22 mouse cellular contexts compared by ENCODE assay signal in the genomic region with DNA sequence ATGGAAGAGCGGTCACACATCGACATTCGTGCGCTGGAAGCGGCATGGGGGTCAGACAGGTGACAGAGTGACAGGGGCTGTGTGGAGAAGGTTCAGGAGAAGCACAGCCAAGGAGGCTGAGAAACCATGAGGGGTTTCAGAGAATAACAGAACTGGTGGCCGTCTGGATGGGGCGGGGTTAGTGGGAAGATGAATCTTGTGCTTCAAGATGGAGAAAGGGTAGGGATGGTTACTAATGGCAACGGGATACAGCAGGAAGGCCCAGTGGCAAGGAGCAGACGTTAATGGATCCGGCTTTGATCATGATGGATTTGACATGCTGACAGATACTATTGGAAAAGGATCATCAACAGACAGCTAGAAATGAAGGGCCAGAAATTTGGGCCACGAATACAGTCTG.
DNase-seq lines count a peak whose midpoint lies in the region; ATAC-seq and TF ChIP-seq lines count a peak whose summit lies in the region.
"Had no signal": no experiment of that assay in that cellular context is flagged by ENCODE, and none has a peak within 500 bp of the region (broad histone marks: within the 10 kb centered on the region; RNA-seq: fewer than 3 reads in every experiment).

No protein-coding gene starts in this region.

- H3K4me2 ChIP-seq in lung, embryonic 14.5 days: no peak overlapping the region
- H3K4me2 ChIP-seq in hindbrain, embryonic 13.5 days: no peak overlapping the region
- H3K4me2 ChIP-seq in hindbrain, embryonic 16.5 days (ENCODE audit: low read length): no peak overlapping the region
- H3K4me2 ChIP-seq: embryonic facial prominence, embryonic 13.5 days; forebrain, embryonic 12.5 days had no signal

- no peak overlapping the region for H3K27ac ChIP-seq in lung, embryonic 14.5 days (ENCODE audit: low read depth)
- H3K27ac ChIP-seq in hindbrain, embryonic 13.5 days: peak overlapping the region; percentile 44; the same call in 1 of the 2 replicates
- no peak overlapping the region for H3K27ac ChIP-seq in hindbrain, embryonic 16.5 days (ENCODE audit: low read depth, low read length)
- H3K27ac ChIP-seq: embryonic facial prominence, embryonic 13.5 days; forebrain, embryonic 12.5 days; heart, embryonic 10.5 days had no signal

- no peaks in the 10 kb centered on the region for H3K4me1 ChIP-seq in lung, embryonic 14.5 days (ENCODE audit: insufficient read depth)
- peaks cover 10% of the 10 kb centered on the region for H3K4me1 ChIP-seq in hindbrain, embryonic 13.5 days (replicated peaks)
- H3K4me1 ChIP-seq in hindbrain, embryonic 16.5 days (ENCODE audit: control insufficient read depth, insufficient read depth, low read depth, low read length): no peaks in the 10 kb centered on the region
- H3K4me1 ChIP-seq: embryonic facial prominence, embryonic 13.5 days; forebrain, embryonic 12.5 days had no signal

- ATAC-seq in lung, embryonic 14.5 days (ENCODE audit: insufficient read depth): peak; percentile 27; the same call in 1 of the 2 replicates
- no peak for ATAC-seq in hindbrain, embryonic 13.5 days (ENCODE audit: low FRiP score)
- ATAC-seq in hindbrain, embryonic 16.5 days: 0 out of 2 replicates have a peak, but pooled peaks have one; percentile 32
- ATAC-seq: activated CD4-positive, CD25-positive, alpha-beta regulatory T cell, adult 4 months; inflammation-experienced regulatory T-cells, adult 6 months; intestine, postnatal 0 days; Patski had no signal

- peak; percentile 86 for DNase-seq in heart, adult 11 months
- no peak for DNase-seq in heart, adult 9 months (ENCODE audit: low spot score in 2 of 2)
- no peak for DNase-seq in lung, embryonic 14.5 days
- no peak for DNase-seq in lung, adult 18-20 months
- DNase-seq in frontal cortex, postnatal 14 days (ENCODE audit: low spot score in 2 of 2): no peak
- DNase-seq: adrenal gland, postnatal 14 days; cerebellum, adult 11-12 months; cerebellum, adult 9-11 months; cerebellum, postnatal 36 days; gastrocnemius, postnatal 25 days; heart, postnatal 10 days; heart, postnatal 4 days had no signal

- H3K9me3 ChIP-seq in lung, embryonic 14.5 days (ENCODE audit: low read depth, low read length): no peaks in the 10 kb centered on the region
- no peaks in the 10 kb centered on the region for H3K9me3 ChIP-seq in hindbrain, embryonic 13.5 days
- no peaks in the 10 kb centered on the region; the same call in 1 of the 2 replicates for H3K9me3 ChIP-seq in hindbrain, embryonic 16.5 days (ENCODE audit: control insufficient read depth, low read length)
- H3K9me3 ChIP-seq: embryonic facial prominence, embryonic 13.5 days; forebrain, embryonic 12.5 days; heart, embryonic 10.5 days had no signal

- no peak overlapping the region for H3K4me3 ChIP-seq in lung, embryonic 14.5 days (ENCODE audit: low read depth, low read length)
- no peak overlapping the region for H3K4me3 ChIP-seq in hindbrain, embryonic 13.5 days
- no peak overlapping the region for H3K4me3 ChIP-seq in hindbrain, embryonic 16.5 days (ENCODE audit: low read length)
- H3K4me3 ChIP-seq: embryonic facial prominence, embryonic 13.5 days; forebrain, embryonic 12.5 days; heart, embryonic 10.5 days had no signal

- H3K36me3 ChIP-seq in lung, embryonic 14.5 days (ENCODE audit: insufficient read depth): peaks cover 12% of the 10 kb centered on the region; the same call in 1 of the 2 replicates
- peaks cover 8% of the 10 kb centered on the region; the same call in 1 of the 2 replicates for H3K36me3 ChIP-seq in hindbrain, embryonic 13.5 days
- 0 out of 2 replicates have a peak, but pooled peaks cover 3% of the 10 kb centered on the region for H3K36me3 ChIP-seq in hindbrain, embryonic 16.5 days (ENCODE audit: control insufficient read depth, insufficient read depth, low read length)

- no peak for TF ChIP-seq CTCF in lung, embryonic 14.5 days (IDR thresholded peaks at IDR 0.05; ENCODE audit: low read depth)

- no peak overlapping the region for H3K9ac ChIP-seq in lung, embryonic 14.5 days
- no peak overlapping the region for H3K9ac ChIP-seq in hindbrain, embryonic 13.5 days
- H3K9ac ChIP-seq in hindbrain, embryonic 16.5 days (ENCODE audit: low read depth, low read length): no peak overlapping the region
- H3K9ac ChIP-seq: embryonic facial prominence, embryonic 13.5 days; forebrain, embryonic 12.5 days had no signal

- 61% methylated on average over 11 of the region's 11 CpGs for WGBS in lung, embryonic 14.5 days
- WGBS in hindbrain, embryonic 13.5 days: 73% methylated on average over 11 of the region's 11 CpGs
- 79% methylated on average over 11 of the region's 11 CpGs for WGBS in hindbrain, embryonic 16.5 days

- H3K27me3 ChIP-seq in lung, embryonic 14.5 days (ENCODE audit: insufficient read depth, low read length): no peaks in the 10 kb centered on the region
- H3K27me3 ChIP-seq in hindbrain, embryonic 13.5 days: no peaks in the 10 kb centered on the region
- H3K27me3 ChIP-seq in hindbrain, embryonic 16.5 days (replicated peaks; ENCODE audit: control insufficient read depth, insufficient read depth, low read length): no peaks in the 10 kb centered on the region
- H3K27me3 ChIP-seq: CH12.LX; embryonic facial prominence, embryonic 13.5 days; forebrain, embryonic 12.5 days; Patski had no signal
